Mouse (Mus musculus): ENCODE results near the gene Uba7. TPM values are rescaled to one million over a fixed set of nuclear protein-coding genes. Genes with fewer than 3 reads are reported as not detected.

Gene Uba7
- total and polyA plus RNA-seq, 3 experiments: 18.1 to 44.1 TPM; not detected in 1

- Histone ChIP-seq H3K9me3 (replicated peaks; ENCODE audit: insufficient read depth, low read length) (no peaks in the 10 kb centered on the region), H3K36me3 (ENCODE audit: control insufficient read depth in 1 of 2, insufficient read depth in 2 of 2, low read length in 2 of 2) (peaks cover 0 to 17% of the 10 kb centered on the region in 2 experiments; a peak in 2 of 4 replicates), H3K9ac (ENCODE audit: control insufficient read depth, low read depth, low read length, poor library complexity, severe bottlenecking) (peak within 1 kb of the TSS; percentile 91), H3K79me2 (ENCODE audit: control insufficient read depth, insufficient read depth, low read length, poor library complexity) (peaks cover 39% of the 10 kb centered on the region), H3K27me3 (ENCODE audit: control insufficient read depth in 1 of 2, insufficient read depth in 2 of 2, low read length in 2 of 2) (no peaks in the 10 kb centered on the region), H3K27ac (ENCODE audit: control insufficient read depth, low read depth, low read length) (peak within 1 kb of the TSS; percentile 65), H3K4me1 (ENCODE audit: control insufficient read depth in 1 of 2, insufficient read depth in 2 of 2, low read length in 2 of 2) (peaks cover 5 to 13% of the 10 kb centered on the region in 2 experiments), H3K4me3 (ENCODE audit: control insufficient read depth in 1 of 2, insufficient read depth in 1 of 2, low read depth in 2 of 2, low read length in 2 of 2) (peak within 1 kb of the TSS; percentile 86 to 93)
- TF ChIP-seq ELF1 (IDR thresholded peaks at IDR 0.05; ENCODE audit: low read depth, low read length): no peak
- TF ChIP-seq RCOR1 (IDR thresholded peaks at IDR 0.05; ENCODE audit: low read depth, low read length): no peak; the same call in 1 of the 2 replicates
- peak; percentile 89; the same call in 1 of the 2 replicates for TF ChIP-seq POLR2AphosphoS2 (IDR thresholded peaks at IDR 0.05; ENCODE audit: low read length)
- peak; percentile 79 for TF ChIP-seq HCFC1 (IDR thresholded peaks at IDR 0.05; ENCODE audit: low read depth, low read length)
- TF ChIP-seq ETS1 (IDR thresholded peaks at IDR 0.05; ENCODE audit: low read depth, low read length): no peak
- no peak for TF ChIP-seq MAZ (IDR thresholded peaks at IDR 0.05; ENCODE audit: low read depth, low read length)
- no peak for TF ChIP-seq GABPA (IDR thresholded peaks at IDR 0.05; ENCODE audit: low read depth, low read length)
- TF ChIP-seq TCF12 (IDR thresholded peaks at IDR 0.05; ENCODE audit: low read depth, low read length): no peak; the same call in 1 of the 2 replicates
- TF ChIP-seq ZMIZ1 (IDR thresholded peaks at IDR 0.05; ENCODE audit: low read depth, low read length): peak; percentile 85
- peak; percentile 92 for TF ChIP-seq NELFE (IDR thresholded peaks at IDR 0.05; ENCODE audit: low read depth, low read length)
- TF ChIP-seq USF1 (IDR thresholded peaks at IDR 0.05; ENCODE audit: low read depth, low read length): peak; percentile 100
- TF ChIP-seq MAFK (IDR thresholded peaks at IDR 0.05; ENCODE audit: borderline replicate concordance, low read depth, low read length): no peak
- TF ChIP-seq MXI1 (IDR thresholded peaks at IDR 0.05; ENCODE audit: low read depth, low read length): peak; percentile 70
- TF ChIP-seq SMC3 (IDR thresholded peaks at IDR 0.05; ENCODE audit: low read depth, low read length): no peak
- peak; percentile 88 to 97 for TF ChIP-seq USF2 (IDR thresholded peaks at IDR 0.05; ENCODE audit: borderline replicate concordance in 1 of 2, insufficient read depth in 1 of 2, low read depth in 1 of 2, low read length in 2 of 2)
- TF ChIP-seq SIN3A (IDR thresholded peaks at IDR 0.05; ENCODE audit: low read length): peak; percentile 70
- TF ChIP-seq MAX (IDR thresholded peaks at IDR 0.05; ENCODE audit: low read length): peak; percentile 99
- no peak; the same call in 1 of the 2 replicates for TF ChIP-seq RAD21 (IDR thresholded peaks at IDR 0.05; ENCODE audit: low read depth, low read length)
- TF ChIP-seq EP300 (IDR thresholded peaks at IDR 0.05; ENCODE audit: low read depth in 1 of 2, low read length in 2 of 2): 0 out of 4 replicates have a peak, but pooled peaks of 1 of the 2 experiments have one; percentile 9
- peak; percentile 75 for TF ChIP-seq MYC (IDR thresholded peaks at IDR 0.05; ENCODE audit: low read depth, low read length)
- peak; percentile 84 for TF ChIP-seq NRF1 (IDR thresholded peaks at IDR 0.05; ENCODE audit: insufficient read depth, low read depth, low read length, poor library complexity, severe bottlenecking)
- TF ChIP-seq CHD1 (IDR thresholded peaks at IDR 0.05; ENCODE audit: low read depth, low read length): no peak
- peak; percentile 71 to 96 for TF ChIP-seq POLR2A (IDR thresholded peaks at IDR 0.05; ENCODE audit: control insufficient read depth in 1 of 2, insufficient read depth in 1 of 2, low read depth in 1 of 2, low read length in 2 of 2, poor library complexity in 1 of 2)
- peak; percentile 82 for TF ChIP-seq CHD2 (IDR thresholded peaks at IDR 0.05; ENCODE audit: low read length)
- TF ChIP-seq TBP (IDR thresholded peaks at IDR 0.05; ENCODE audit: low read depth, low read length): peak; percentile 80
- TF ChIP-seq BHLHE40 (IDR thresholded peaks at IDR 0.05; ENCODE audit: borderline replicate concordance, low read depth, low read length): peak; percentile 100
- DNase-seq (ENCODE audit: low read depth, low spot score): peak; percentile 100
Measured at GRCm38 (mm10) chr9:108001922-108002770, 26.8 kb downstream of the Uba7 start, which contains the start of gene Ip6k1. TSS of gene Ip6k1 (plus strand) at chr9:108002501.

Data from MEL (cell line).